Mouse (Mus musculus): Measurements from ENCODE around the gene Ipmk. TPM values are rescaled to one million over a fixed set of nuclear protein-coding genes. Genes with fewer than 3 reads are reported as not detected.

The Ipmk gene
- polyA plus RNA-seq, 1 experiment from 2014 or later: 11.7 TPM

DNA sequence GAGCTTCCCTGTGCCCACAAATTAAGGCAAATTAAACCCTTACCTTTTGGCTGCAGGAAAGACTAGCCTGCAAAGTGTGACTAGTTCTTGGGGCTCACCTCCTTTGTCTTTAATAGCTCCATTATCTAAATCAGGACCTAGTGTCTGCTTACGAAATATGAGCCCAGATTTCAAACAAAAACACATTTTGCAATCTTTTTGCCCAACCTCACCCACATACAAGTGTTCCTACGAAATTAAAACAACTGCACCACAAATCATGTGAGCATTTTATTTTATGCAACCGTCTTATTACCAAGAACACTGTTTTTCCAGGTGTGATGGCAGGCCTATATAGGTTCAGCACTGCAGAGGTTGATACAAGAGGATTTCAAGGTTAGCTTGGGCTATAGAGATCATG, 4.4 kb upstream of the Ipmk start:
- no peak overlapping the region for H3K4me3 ChIP-seq
- H3K36me3 ChIP-seq: no peaks in the 10 kb centered on the region
- DNase-seq (ENCODE audit: low spot score): no peak
- no peak overlapping the region for H3K27ac ChIP-seq
- WGBS: 84% methylated on average over 3 of the region's 3 CpGs
- H3K27me3 ChIP-seq (ENCODE audit: insufficient read depth, poor library complexity, severe bottlenecking): no peaks in the 10 kb centered on the region
- H3K9me3 ChIP-seq: no peaks in the 10 kb centered on the region
- H3K4me1 ChIP-seq: peaks cover 31% of the 10 kb centered on the region

- H3K4me1 ChIP-seq: peaks cover 32% of the 10 kb centered on the region
- H3K36me3 ChIP-seq: no peaks in the 10 kb centered on the region
- 30% methylated on average over 14 of the region's 14 CpGs for WGBS
- H3K27ac ChIP-seq: peak overlapping the region; percentile 91
- peak overlapping the region; percentile 83 for H3K4me3 ChIP-seq
- H3K27me3 ChIP-seq (ENCODE audit: insufficient read depth, poor library complexity, severe bottlenecking): no peaks in the 10 kb centered on the region
- DNase-seq (ENCODE audit: low spot score): no peak
- H3K9me3 ChIP-seq: no peaks in the 10 kb centered on the region
Observed at GRCm38 (mm10) chr10:71343567-71344265, 3.8 kb upstream of the Ipmk start.

DNA sequence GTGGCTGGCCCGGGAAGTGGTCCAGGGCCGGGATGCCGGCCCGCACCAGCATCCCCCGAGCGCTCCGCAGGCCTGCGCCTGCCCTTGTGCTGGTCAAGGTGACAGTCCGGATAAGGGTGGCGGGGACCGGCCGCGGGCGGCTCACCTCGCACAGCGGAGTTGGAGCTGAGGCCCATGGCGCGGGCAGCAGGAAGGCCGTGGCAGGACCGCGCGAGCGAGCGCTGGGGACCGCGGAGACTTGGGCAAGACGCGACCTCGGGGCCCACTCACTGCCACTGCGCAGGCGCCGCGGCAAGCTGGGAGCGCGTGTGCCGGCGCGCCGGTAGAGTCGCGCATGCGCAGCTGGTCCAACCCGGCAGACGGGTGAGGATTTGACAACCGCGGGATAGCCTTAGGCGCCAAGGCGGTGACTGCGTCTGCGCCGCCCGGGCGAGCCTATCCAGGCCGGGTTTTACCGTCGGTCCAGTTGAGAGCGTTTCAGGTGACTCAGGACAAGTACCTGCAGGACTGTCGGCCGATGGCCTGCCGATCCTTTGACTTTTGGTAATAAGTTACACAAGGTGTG, 2.9 kb upstream of the Ipmk start, which contains the start of gene Cisd1:
TSS of gene Cisd1 (minus strand) at position 376 of the 565 bp plus-strand sequence.
- H3K9me3 ChIP-seq: no peaks in the 10 kb centered on the region
- WGBS: under 1% methylated on average over 60 of the region's 60 CpGs
- peak within 1 kb of the TSS; percentile 83 for H3K4me3 ChIP-seq
- DNase-seq (ENCODE audit: low spot score): peak; percentile 96
- H3K27me3 ChIP-seq (ENCODE audit: insufficient read depth, poor library complexity, severe bottlenecking): no peaks in the 10 kb centered on the region
- H3K36me3 ChIP-seq: no peaks in the 10 kb centered on the region
- H3K27ac ChIP-seq: peak within 1 kb of the TSS; percentile 91
- H3K4me1 ChIP-seq: peaks cover 32% of the 10 kb centered on the region

DNA sequence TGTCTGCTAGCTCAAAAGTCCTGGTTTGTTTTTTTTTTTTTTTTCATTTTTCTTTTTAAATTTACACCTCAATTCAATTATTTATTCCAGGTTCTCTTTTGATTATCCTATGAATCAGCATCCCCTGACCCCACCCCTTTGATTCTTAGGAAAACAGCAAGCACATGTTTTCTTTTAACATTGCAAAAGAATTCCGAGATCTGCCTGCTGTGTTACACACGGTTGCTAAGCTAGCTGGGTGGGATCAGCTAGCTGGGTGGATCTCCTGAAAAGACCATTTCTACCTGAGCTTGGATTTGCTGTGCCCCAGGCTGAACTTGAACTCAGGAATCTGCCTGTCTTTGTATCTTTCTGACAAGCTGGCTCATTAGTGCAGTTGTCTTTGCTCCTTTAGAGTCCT, 1.5 kb upstream of the Ipmk start:
- H3K27ac ChIP-seq: no peak overlapping the region
- 0 out of 2 replicates have a peak, but pooled peaks cover 4% of the 10 kb centered on the region for H3K36me3 ChIP-seq
- no peak overlapping the region for H3K4me3 ChIP-seq
- peaks cover 29% of the 10 kb centered on the region for H3K4me1 ChIP-seq
- H3K27me3 ChIP-seq (ENCODE audit: insufficient read depth, poor library complexity, severe bottlenecking): no peaks in the 10 kb centered on the region
- WGBS: 60% methylated on average over 2 of the region's 2 CpGs
- no peaks in the 10 kb centered on the region for H3K9me3 ChIP-seq
- DNase-seq (ENCODE audit: low spot score): no peak

- H3K9me3 ChIP-seq: no peaks in the 10 kb centered on the region
- H3K27me3 ChIP-seq (ENCODE audit: insufficient read depth, poor library complexity, severe bottlenecking): no peaks in the 10 kb centered on the region
- peak overlapping the region; percentile 95 for H3K4me3 ChIP-seq
- 0 out of 2 replicates have a peak, but pooled peaks cover 4% of the 10 kb centered on the region for H3K36me3 ChIP-seq
- H3K4me1 ChIP-seq: peaks cover 29% of the 10 kb centered on the region
- 12% methylated on average over 13 of the region's 13 CpGs for WGBS
- DNase-seq (ENCODE audit: low spot score): no peak
- peak overlapping the region; percentile 92 for H3K27ac ChIP-seq
Observed at GRCm38 (mm10) chr10:71346722-71347508, 648 bp upstream of the Ipmk start.

- Histone ChIP-seq H3K9me3 (no peaks in the 10 kb centered on the region), H3K4me3 (peak overlapping the region; percentile 95), H3K4me1 (peaks cover 29% of the 10 kb centered on the region), H3K36me3 (0 out of 2 replicates have a peak, but pooled peaks cover 4% of the 10 kb centered on the region), H3K27ac (peak overlapping the region; percentile 92), H3K27me3 (ENCODE audit: insufficient read depth, poor library complexity, severe bottlenecking) (no peaks in the 10 kb centered on the region)
- peak; percentile 83 for DNase-seq (ENCODE audit: low spot score)
- under 1% methylated on average over 48 of the region's 48 CpGs for WGBS
Observed at GRCm38 (mm10) chr10:71347964-71348636, 537 bp downstream of the Ipmk start.

DNA sequence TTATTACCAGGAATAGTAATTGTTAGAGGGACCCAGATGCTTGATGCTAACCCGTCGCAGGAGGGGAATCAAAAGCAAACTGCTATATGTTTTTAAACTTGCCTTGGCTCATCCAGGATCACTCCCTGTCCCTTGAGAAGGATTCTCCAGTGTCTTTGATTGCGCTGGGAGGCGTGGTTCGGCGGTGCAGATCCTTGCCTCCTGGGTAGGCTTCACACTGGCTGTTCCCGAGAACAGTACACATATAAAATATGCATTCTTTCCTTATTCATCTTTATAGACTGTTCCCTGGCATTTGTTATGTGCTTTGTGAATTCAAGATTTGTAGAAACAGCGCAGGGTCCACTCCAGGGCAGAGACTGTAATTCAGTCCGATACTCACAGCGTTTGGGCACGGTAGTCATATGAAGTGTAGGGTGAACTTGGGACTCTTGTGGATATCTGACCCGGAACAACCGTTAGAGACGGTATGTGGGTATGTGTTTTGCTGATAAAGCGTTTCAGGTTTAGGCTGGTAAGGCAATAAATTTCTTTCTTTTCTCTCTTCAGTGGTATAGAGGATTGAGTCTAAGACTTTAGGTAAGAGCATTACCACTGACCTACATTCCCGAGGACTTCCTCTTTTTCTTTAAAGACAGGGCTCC, 1.2 kb downstream of the Ipmk start:
- Histone ChIP-seq H3K36me3 (0 out of 2 replicates have a peak, but pooled peaks cover 4% of the 10 kb centered on the region), H3K4me1 (peaks cover 29% of the 10 kb centered on the region), H3K27me3 (ENCODE audit: insufficient read depth, poor library complexity, severe bottlenecking) (no peaks in the 10 kb centered on the region), H3K27ac (peak overlapping the region; percentile 92), H3K4me3 (peak overlapping the region; percentile 95), H3K9me3 (no peaks in the 10 kb centered on the region)
- WGBS: 28% methylated on average over 16 of the region's 16 CpGs
- no peak for DNase-seq (ENCODE audit: low spot score)

DNA sequence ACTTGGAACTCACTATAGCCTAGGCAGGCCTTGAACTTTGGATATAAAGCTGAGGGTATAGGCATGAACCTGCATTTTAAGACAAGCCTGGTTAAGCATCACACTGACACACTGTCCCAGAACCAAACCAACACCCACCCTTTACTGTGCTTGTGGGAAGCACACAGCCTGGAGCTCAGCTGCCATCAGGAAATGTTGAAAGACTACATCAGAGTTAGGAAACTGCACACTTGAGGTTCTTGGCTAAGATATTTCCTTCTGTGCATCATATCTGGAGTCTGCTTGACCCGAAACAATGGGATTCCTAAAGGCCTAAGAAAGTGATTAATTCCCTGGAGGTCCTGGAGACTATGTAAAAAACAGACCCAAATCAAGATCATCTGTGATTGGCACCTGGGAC, 1.7 kb downstream of the Ipmk start:
- 82% methylated on average over 1 of the region's 1 CpGs for WGBS
- H3K36me3 ChIP-seq: 0 out of 2 replicates have a peak, but pooled peaks cover 4% of the 10 kb centered on the region
- peak overlapping the region; percentile 95; the same call in 1 of the 2 replicates for H3K4me3 ChIP-seq
- H3K27me3 ChIP-seq (ENCODE audit: insufficient read depth, poor library complexity, severe bottlenecking): no peaks in the 10 kb centered on the region
- H3K4me1 ChIP-seq: peaks cover 29% of the 10 kb centered on the region
- no peak overlapping the region for H3K27ac ChIP-seq
- H3K9me3 ChIP-seq: no peaks in the 10 kb centered on the region
- DNase-seq (ENCODE audit: low spot score): no peak

- Histone ChIP-seq H3K9me3 (no peaks in the 10 kb centered on the region), H3K27ac (no peak overlapping the region), H3K27me3 (ENCODE audit: insufficient read depth, poor library complexity, severe bottlenecking) (no peaks in the 10 kb centered on the region), H3K4me1 (peaks cover 21% of the 10 kb centered on the region), H3K4me3 (no peak overlapping the region), H3K36me3 (0 out of 2 replicates have a peak, but pooled peaks cover 4% of the 10 kb centered on the region)
- DNase-seq (ENCODE audit: low spot score): no peak
- 94% methylated on average over 7 of the region's 7 CpGs for WGBS
Observed at GRCm38 (mm10) chr10:71351301-71351700, 3.7 kb downstream of the Ipmk start.

DNA sequence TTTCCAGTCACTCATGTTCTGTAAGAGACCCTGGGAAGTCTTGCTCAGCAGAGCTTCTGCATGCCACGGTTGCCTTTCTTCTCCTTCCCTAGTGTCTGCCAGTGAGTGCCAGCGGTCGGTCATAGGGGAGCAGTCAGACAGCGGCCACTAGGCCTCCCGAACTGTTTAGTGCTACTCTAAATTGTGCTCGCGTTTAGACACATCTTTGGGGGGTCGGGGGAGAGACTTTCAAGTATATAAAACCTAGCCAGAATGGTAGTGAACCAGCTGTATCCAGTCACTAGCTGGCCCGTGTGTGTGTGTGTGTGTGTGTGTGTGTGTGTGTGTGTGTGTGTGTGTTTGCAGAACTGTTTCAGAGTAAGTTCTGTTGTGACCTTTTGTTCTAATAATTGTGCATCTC, 6.3 kb downstream of the Ipmk start:
- Histone ChIP-seq H3K36me3 (0 out of 2 replicates have a peak, but pooled peaks cover 4% of the 10 kb centered on the region), H3K27me3 (ENCODE audit: insufficient read depth, poor library complexity, severe bottlenecking) (no peaks in the 10 kb centered on the region), H3K9me3 (no peaks in the 10 kb centered on the region), H3K4me1 (peaks cover 11% of the 10 kb centered on the region), H3K27ac (no peak overlapping the region), H3K4me3 (no peak overlapping the region)
- 48% methylated on average over 9 of the region's 9 CpGs for WGBS
- no peak for DNase-seq (ENCODE audit: low spot score)

DNA sequence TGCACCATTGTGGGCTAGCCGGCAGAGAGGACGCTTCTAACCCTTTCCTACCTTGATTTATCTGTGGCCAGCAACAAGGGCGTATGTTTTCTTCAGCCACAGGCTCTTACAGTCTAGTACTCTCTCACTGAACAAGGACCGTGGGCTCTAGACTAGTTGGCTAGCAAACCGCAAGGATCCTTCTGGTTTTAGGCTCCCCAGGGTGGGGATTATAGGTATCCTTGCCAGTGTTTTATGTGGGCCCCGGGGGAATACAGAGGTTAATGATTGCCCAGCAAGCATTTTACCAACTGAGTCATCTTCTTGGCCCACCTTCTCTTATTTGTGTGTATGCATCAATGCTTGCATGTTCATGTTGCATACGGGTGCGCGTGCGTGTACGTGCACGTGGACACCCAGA, 7.4 kb downstream of the Ipmk start:
- Histone ChIP-seq H3K9me3 (no peaks in the 10 kb centered on the region), H3K27me3 (ENCODE audit: insufficient read depth, poor library complexity, severe bottlenecking) (no peaks in the 10 kb centered on the region), H3K36me3 (0 out of 2 replicates have a peak, but pooled peaks cover 4% of the 10 kb centered on the region), H3K27ac (no peak overlapping the region), H3K4me3 (no peak overlapping the region), H3K4me1 (0 out of 2 replicates have a peak, but pooled peaks cover 6% of the 10 kb centered on the region)
- no peak for DNase-seq (ENCODE audit: low spot score)
- WGBS: 89% methylated on average over 12 of the region's 12 CpGs

DNA sequence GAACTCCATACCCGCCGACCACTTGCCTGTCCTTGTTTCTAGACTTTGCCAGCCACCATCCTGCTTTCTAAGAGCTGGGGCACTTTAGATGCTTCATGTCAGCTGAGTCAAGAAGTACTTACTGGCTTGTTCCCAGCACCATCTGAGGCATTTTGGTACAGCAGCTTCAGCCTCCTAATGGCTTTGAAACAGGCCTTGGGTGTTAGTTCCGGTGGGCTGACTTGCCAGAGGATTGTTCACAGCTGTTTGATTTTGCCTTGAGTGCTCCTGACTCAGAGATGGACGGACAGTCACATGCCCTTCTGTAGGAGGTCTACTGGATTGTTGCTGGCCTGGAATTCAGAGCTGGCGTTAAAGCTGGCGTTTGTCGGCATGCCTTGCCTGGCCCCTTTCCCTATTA, 13.5 kb downstream of the Ipmk start:
- Histone ChIP-seq H3K27me3 (ENCODE audit: insufficient read depth, poor library complexity, severe bottlenecking) (no peaks in the 10 kb centered on the region), H3K27ac (no peak overlapping the region), H3K36me3 (peaks cover 13% of the 10 kb centered on the region), H3K9me3 (no peaks in the 10 kb centered on the region), H3K4me1 (peaks cover 11% of the 10 kb centered on the region), H3K4me3 (no peak overlapping the region)
- no peak for DNase-seq (ENCODE audit: low spot score)
- 66% methylated on average over 7 of the region's 7 CpGs for WGBS

Measured in heart, embryonic 10.5 days (tissue).